Mouse (Mus musculus) urinary bladder, postnatal 36 days (tissue): ENCODE results near the gene Trim58.

Experiments used
- DNase-seq, 2 experiments: peaks; one replicate each; pipeline ENCODE4 v3.0.0; 2022; ENCODE audit warnings: low spot score in 2 of 2, mixed read lengths in 1 of 2

Gene Trim58

GRCm38 (mm10) chr11:58643350-58643749 lies 3.1 kb downstream of the Trim58 start:
- DNase-seq: no peak

DNA sequence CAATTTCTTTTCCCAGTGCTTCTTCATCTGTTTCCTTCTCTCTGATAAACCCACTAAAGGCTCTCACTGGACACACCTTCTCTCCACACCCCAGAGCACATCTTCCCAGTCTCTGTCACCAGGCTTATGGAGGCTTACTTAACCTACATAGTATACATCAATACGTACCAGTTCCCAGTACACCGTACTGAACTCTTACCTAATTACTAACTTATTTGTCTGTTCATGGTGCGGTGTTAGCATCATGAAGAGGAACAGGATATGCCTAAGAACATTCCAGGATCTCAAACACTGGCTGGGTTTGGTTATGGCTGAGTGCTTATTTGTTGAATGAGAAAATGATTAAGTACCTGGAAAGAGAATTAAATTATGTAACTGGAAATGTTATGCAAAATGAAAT lies 14.9 kb downstream of the Trim58 start:
- DNase-seq: no peak

DNA sequence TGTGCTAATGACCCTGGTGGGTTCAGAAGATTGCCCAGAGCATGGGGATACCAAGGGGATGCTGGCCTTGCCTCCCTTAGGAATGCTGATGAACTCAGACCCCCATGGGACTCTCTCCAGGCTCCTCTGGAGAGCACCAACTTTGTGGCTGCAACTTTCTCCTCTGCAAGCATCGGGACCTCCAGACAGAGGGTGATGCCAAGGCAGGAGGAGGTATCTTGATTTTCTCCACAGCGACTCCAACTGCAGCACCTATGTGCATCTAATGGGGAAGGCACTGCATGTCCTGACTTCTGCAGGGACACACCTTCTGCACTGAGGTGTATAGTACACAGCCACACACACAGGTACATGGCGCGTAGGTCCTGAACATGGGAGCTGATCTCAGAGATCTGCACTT lies 18.3 kb downstream of the Trim58 start, which contains the start of gene Olfr322:
Gene Olfr322, plus strand, starts transcription at position 187 of the 400 bp plus-strand sequence.
- DNase-seq: no peak

GRCm38 (mm10) chr11:58669252-58669651 lies 29.0 kb downstream of the Trim58 start:
- no peak for DNase-seq

GRCm38 (mm10) chr11:58671825-58672224 lies 31.6 kb downstream of the Trim58 start:
- no peak for DNase-seq

DNA sequence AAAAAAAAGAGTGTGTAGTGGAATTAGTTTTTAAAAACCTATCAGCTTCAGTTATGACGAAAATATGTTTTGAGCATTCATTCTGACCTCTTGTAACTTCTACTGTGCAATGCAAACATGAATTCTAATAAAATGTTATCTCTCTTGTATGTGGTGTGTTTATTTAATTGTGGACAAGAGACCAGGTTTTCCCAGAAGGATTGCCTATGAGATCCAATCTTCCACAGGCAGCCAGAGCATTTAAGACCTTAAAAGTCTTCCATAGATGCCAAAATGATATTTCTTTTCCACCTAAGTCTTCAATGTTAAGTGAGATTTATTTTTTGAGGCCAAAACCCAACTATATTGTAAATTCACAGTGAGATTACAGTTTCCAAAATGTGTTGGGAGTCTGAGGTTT lies 40.5 kb downstream of the Trim58 start, which contains the start of gene Olfr320:
Gene Olfr320, plus strand, starts transcription at position 301 of the 400 bp plus-strand sequence.
- DNase-seq: no peak

DNA sequence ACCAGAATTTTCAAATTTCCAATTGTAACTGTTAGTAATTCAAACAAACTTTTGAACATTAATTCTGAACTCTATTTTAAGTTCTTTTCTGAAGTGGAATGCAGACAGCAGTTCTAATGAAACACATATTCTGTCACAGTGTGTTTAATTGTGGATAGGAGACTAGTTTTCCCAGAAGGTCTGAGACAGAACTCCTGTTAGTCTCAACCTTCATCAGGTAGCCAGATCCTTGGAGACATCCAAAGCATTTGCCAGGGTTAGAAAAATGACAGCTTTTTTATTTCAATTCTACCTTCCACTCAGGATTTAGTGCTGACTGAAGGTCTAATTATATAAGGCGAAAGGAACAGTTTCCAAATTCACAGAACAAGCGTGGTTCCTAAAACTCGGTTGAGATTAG lies 58.6 kb downstream of the Trim58 start, which contains the start of gene Olfr319:
Gene Olfr319, plus strand, starts transcription at position 301 of the 400 bp plus-strand sequence.
- no peak for DNase-seq
